Comparison of ENCODE assay signal across 8 mouse cellular contexts in genomic region chr1:150992711-150993161, GRCm38 (mm10). TPM values are rescaled to one million over a fixed set of nuclear protein-coding genes. Genes with fewer than 3 reads are reported as not detected.
DNase-seq lines count a peak whose midpoint lies in the region; ATAC-seq and TF ChIP-seq lines count a peak whose summit lies in the region.

No protein-coding gene starts in this region.

- peak overlapping the region; percentile 74 for H3K9ac ChIP-seq in kidney, embryonic 15.5 days
- peak overlapping the region; percentile 76 for H3K9ac ChIP-seq in embryonic facial prominence, embryonic 12.5 days
- peak overlapping the region; percentile 60 for H3K9ac ChIP-seq in intestine, embryonic 16.5 days (ENCODE audit: low read depth, low read length)
- H3K9ac ChIP-seq in midbrain, postnatal 0 days (replicated peaks; ENCODE audit: low read length, poor library complexity, severe bottlenecking) = peak overlapping the region; percentile 45; the same call in 1 of the 2 replicates

- peaks cover 25% of the 10 kb centered on the region for H3K4me1 ChIP-seq in kidney, embryonic 15.5 days
- H3K4me1 ChIP-seq in embryonic facial prominence, embryonic 12.5 days = peaks cover 9% of the 10 kb centered on the region
- H3K4me1 ChIP-seq in intestine, embryonic 16.5 days (ENCODE audit: control insufficient read depth, insufficient read depth, low read length) = peaks cover 6% of the 10 kb centered on the region; the same call in 1 of the 2 replicates
- peaks cover 4% of the 10 kb centered on the region; the same call in 1 of the 2 replicates for H3K4me1 ChIP-seq in midbrain, postnatal 0 days (ENCODE audit: insufficient read depth, low read length)

- H3K27me3 ChIP-seq in kidney, embryonic 15.5 days = no peaks in the 10 kb centered on the region
- no peaks in the 10 kb centered on the region for H3K27me3 ChIP-seq in embryonic facial prominence, embryonic 12.5 days
- 0 out of 2 replicates have a peak, but pooled peaks cover 6% of the 10 kb centered on the region for H3K27me3 ChIP-seq in intestine, embryonic 16.5 days (replicated peaks; ENCODE audit: control insufficient read depth, insufficient read depth, low read length)
- H3K27me3 ChIP-seq in midbrain, postnatal 0 days (ENCODE audit: insufficient read depth, low read length) = peaks cover 4% of the 10 kb centered on the region; the same call in 1 of the 2 replicates

- TF ChIP-seq CTCF in midbrain, postnatal 0 days (IDR thresholded peaks at IDR 0.05) = no peak

- H3K4me3 ChIP-seq in kidney, embryonic 15.5 days (replicated peaks) = peak overlapping the region; percentile 63
- peak overlapping the region; percentile 57 for H3K4me3 ChIP-seq in embryonic facial prominence, embryonic 12.5 days
- H3K4me3 ChIP-seq in intestine, embryonic 16.5 days (ENCODE audit: low read length) = peak overlapping the region; percentile 47
- H3K4me3 ChIP-seq in midbrain, postnatal 0 days (ENCODE audit: low read depth, low read length) = peak overlapping the region; percentile 45

- DNase-seq in kidney, postnatal 14 days = no peak
- DNase-seq in midbrain, postnatal 0 days (ENCODE audit: low spot score) = no peak
- no peak for DNase-seq in gastrocnemius, postnatal 10 days
- DNase-seq in urinary bladder, postnatal 36 days (ENCODE audit: low spot score in 2 of 2) = no peak
- DNase-seq in ovary, adult 18-20 months (ENCODE audit: low spot score) = no peak

- H3K9me3 ChIP-seq in kidney, embryonic 15.5 days (replicated peaks) = no peaks in the 10 kb centered on the region; the same call in 1 of the 2 replicates
- no peaks in the 10 kb centered on the region for H3K9me3 ChIP-seq in embryonic facial prominence, embryonic 12.5 days
- H3K9me3 ChIP-seq in intestine, embryonic 16.5 days (ENCODE audit: control insufficient read depth, low read length) = no peaks in the 10 kb centered on the region
- peaks cover 4% of the 10 kb centered on the region; the same call in 1 of the 2 replicates for H3K9me3 ChIP-seq in midbrain, postnatal 0 days (ENCODE audit: low read length)

- H3K27ac ChIP-seq in kidney, embryonic 15.5 days = peak overlapping the region; percentile 95
- peak overlapping the region; percentile 91 for H3K27ac ChIP-seq in embryonic facial prominence, embryonic 12.5 days
- peak overlapping the region; percentile 41; the same call in 1 of the 2 replicates for H3K27ac ChIP-seq in intestine, embryonic 16.5 days (ENCODE audit: low read length)
- no peak overlapping the region for H3K27ac ChIP-seq in midbrain, postnatal 0 days (ENCODE audit: low read depth, low read length)

- H3K4me2 ChIP-seq in kidney, embryonic 15.5 days = peak overlapping the region; percentile 81
- peak overlapping the region; percentile 67 for H3K4me2 ChIP-seq in embryonic facial prominence, embryonic 12.5 days (replicated peaks)
- peak overlapping the region; percentile 88 for H3K4me2 ChIP-seq in intestine, embryonic 16.5 days (ENCODE audit: low read depth, low read length)
- H3K4me2 ChIP-seq in midbrain, postnatal 0 days (ENCODE audit: low read depth, low read length, poor library complexity, severe bottlenecking) = peak overlapping the region; percentile 97

- under 1% methylated on average over 6 of the region's 6 CpGs for WGBS in kidney, embryonic 15.5 days
- WGBS in embryonic facial prominence, embryonic 12.5 days = 0% methylated on average over 6 of the region's 6 CpGs
- 4% methylated on average over 6 of the region's 6 CpGs for WGBS in intestine, embryonic 16.5 days
- 0% methylated on average over 6 of the region's 6 CpGs for WGBS in midbrain, postnatal 0 days

- H3K36me3 ChIP-seq in kidney, embryonic 15.5 days = no peaks in the 10 kb centered on the region
- H3K36me3 ChIP-seq in embryonic facial prominence, embryonic 12.5 days = no peaks in the 10 kb centered on the region
- H3K36me3 ChIP-seq in intestine, embryonic 16.5 days (ENCODE audit: control insufficient read depth, insufficient read depth, low read length) = no peaks in the 10 kb centered on the region
- no peaks in the 10 kb centered on the region for H3K36me3 ChIP-seq in midbrain, postnatal 0 days (ENCODE audit: insufficient read depth, low read length)

- ATAC-seq in kidney, embryonic 15.5 days (replicated peaks; ENCODE audit: low FRiP score) = no peak; the same call in 1 of the 2 replicates
- ATAC-seq in embryonic facial prominence, embryonic 12.5 days (ENCODE audit: insufficient number of reproducible peaks, insufficient read depth, low FRiP score, low TSS enrichment) = no peak
- ATAC-seq in intestine, embryonic 16.5 days = no peak
- no peak for ATAC-seq in midbrain, postnatal 0 days (ENCODE audit: low FRiP score)

RNA-seq across cellular contexts. Expression of gene Hmcn1, which starts 0.5 kb away (rescaled TPM):
- 18.0 and 22.5 TPM in 2 replicates for polyA plus RNA-seq in kidney, embryonic 15.5 days (2015; fragmentation: Nextera tagmentation; extraction: Ambion mirVana)
- 30.1 and 35.9 TPM in 2 replicates for polyA plus RNA-seq in embryonic facial prominence, embryonic 12.5 days (2016; fragmentation: Nextera tagmentation; extraction: Ambion mirVana)
- polyA plus RNA-seq in intestine, embryonic 16.5 days (2015; fragmentation: Nextera tagmentation; extraction: Ambion mirVana) = 3.3 and 3.5 TPM in 2 replicates
- total RNA-seq in midbrain, postnatal 0 days (2014; rRNA removed) = 2.5 and 5.2 TPM in 2 replicates
- polyA plus RNA-seq in midbrain, postnatal 0 days (2015; fragmentation: Nextera tagmentation; extraction: Ambion mirVana) = 0.76 and 1.2 TPM in 2 replicates
- total RNA-seq in gastrocnemius, postnatal 10 days (2021) = 10 to 100 TPM; 10.3 to 13.1 TPM
